Mouse (Mus musculus) lung, postnatal 25 days (tissue): ENCODE results near the gene Fam92b.
A peak's percentile ranks its signal among the peaks of the same experiment; 100 is the strongest.

Experiments
- DNase-seq: peaks from one replicate; pipeline ENCODE4 v3.0.0; 2022; ENCODE audit warnings: low spot score

Gene Fam92b

GRCm38 (mm10) chr8:120152636-120153035, 24.6 kb downstream of the Fam92b start:
- DNase-seq: peak; percentile 63

DNA sequence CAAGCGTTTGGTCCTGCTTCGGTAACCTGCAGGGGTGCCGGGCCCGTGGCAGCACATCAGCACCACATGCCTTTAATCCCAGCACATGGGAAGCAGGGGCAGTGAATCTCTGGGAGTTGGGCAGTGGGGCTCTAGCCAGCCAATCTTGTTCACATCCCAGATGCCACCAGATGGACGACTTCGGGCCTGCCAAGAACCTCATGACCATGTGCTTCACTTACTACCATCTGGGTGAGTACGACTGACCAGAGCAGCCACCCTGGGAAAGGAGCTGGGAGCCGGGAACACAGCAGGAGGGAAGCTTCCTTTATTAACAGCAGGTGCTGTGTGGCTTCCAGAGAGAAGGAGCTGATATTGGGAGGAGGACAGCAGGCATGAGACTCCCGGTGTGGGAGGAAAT, 26.1 kb downstream of the Fam92b start:
- DNase-seq: no peak

GRCm38 (mm10) chr8:120150028-120150427, 27.2 kb downstream of the Fam92b start:
- DNase-seq: no peak

DNA sequence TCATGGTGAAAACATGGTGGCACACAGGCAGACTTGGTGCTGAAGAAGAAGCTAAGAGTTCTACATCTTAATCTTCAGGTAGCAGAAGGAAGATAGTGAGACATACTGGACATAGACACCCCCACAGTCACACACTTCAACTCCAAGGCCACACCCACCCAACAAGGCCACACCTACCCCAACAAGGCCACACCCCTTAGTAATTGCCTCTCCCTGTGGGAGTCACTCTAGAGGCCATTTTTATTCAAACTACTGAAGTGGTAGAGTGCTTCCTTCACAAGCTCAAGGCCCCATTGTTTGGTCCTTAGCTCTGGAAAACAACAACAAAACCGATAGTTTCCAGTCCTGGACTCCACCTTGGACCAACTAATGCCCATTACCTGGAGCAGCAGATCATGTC, 31.2 kb downstream of the Fam92b start:
- no peak for DNase-seq

GRCm38 (mm10) chr8:120144652-120145301, 32.5 kb downstream of the Fam92b start:
- peak; percentile 85 for DNase-seq

DNA sequence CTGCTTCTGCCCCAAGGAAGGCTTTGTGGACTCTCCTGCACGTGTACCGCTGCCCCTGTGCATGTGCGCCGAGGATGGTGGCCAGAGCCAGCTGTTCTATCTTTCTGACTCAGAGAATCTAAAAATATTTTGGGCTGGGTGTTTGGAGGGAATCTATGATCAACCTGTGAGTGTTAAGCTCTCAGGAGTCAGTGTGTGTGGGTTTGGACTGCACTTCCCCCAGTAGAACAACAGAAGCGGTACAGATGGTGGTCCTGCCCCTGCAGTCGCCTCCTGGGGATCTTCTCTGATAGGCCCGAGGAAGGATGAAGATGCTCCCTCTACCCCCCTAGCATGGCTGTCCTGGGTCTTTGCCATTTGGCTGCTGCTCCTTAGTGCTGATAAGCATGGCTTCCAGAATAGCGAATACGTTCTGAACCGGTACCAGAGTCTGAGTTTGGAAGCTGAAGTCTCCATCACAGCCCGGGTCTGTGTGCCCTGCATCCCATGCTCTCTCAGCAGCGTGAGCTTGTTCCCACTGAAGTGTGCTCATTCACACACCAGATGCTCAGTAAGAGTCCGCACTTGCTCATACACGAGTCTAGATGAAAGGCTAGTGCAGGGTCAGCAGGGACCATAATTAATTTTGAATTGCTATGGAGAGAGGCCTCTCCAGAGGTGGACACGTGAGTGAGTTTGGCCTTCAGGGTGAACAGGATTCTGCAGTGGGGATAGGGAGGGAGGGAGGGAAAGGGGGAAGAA, 33.2 kb downstream of the Fam92b start:
- no peak for DNase-seq

DNA sequence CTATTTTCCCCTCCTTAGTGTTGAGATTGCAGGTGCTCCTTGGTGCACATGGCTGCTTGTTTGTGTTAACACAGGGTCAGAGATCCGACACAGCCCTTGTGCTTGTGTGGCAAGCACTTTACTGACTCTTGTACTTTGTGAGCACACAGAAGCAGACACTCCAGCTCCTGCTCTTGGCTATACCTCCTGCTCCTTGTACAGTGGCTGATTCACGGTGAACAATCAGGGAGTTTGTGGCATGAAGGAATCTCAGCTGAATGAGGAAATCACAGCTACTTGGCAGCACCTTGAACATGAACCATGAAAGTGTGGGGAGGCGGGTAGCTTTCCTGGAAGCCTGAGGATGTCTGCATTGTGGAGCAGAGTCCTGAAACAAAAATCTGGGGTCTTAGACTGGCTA, 36.5 kb downstream of the Fam92b start:
- DNase-seq: peak; percentile 66

DNA sequence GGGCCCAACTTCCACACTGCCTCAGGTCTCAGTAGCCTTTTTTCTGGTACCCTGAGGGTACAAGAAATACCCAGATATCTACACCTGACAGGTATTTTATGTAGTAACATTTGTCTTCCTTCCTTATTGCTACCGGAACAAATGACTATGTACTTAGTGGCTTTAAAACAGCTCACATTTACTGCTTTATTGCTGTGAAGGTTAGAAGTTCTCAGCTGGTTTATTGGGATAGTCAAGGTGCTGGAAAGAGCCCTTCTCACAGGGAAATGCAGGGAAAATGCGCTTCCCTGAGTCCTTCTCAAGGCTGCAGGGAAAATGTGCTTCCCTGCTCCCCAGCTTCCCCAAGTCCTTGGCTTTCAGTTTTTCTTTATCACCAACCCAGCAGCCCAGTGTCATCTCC, 38.3 kb downstream of the Fam92b start:
- no peak for DNase-seq

DNA sequence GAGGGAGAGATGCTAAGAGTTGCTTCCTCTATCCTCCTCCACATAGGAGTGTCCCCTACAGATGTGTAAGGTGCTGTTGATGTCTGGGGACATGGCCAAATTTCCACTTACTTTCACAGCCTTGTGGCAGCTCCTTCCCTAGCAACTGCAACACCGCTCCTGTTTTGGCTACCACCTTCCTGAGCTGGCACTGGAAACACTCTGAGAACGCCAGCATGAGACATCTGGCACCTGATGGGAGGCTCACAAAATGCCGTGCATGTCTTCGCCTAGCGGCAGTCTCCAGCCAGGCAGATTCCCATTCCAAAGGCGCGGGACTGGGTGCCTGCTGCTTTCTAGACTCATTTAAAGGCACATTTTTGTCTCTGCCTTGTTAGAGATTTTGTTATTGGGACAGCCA, 40.6 kb downstream of the Fam92b start:
- no peak for DNase-seq

DNA sequence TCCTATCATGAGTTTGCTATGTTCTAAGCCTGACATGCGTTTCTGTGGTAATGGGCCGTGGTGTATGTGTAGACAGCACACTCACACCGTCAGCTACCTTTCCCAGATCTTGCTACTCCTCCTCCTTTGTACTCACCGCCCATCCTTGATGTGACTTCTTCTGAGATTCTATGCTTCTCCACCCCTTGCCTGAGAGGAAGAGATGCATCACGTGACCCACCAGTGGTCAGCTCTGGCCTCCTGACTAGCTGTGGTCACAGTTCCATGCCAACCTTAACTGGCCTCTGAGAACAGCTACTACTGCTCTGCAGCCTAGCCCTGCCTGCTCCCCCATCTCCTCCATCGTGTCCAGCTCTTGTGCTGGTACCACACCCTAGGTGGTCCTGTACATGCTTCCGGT, 41.6 kb downstream of the Fam92b start:
- no peak for DNase-seq

DNA sequence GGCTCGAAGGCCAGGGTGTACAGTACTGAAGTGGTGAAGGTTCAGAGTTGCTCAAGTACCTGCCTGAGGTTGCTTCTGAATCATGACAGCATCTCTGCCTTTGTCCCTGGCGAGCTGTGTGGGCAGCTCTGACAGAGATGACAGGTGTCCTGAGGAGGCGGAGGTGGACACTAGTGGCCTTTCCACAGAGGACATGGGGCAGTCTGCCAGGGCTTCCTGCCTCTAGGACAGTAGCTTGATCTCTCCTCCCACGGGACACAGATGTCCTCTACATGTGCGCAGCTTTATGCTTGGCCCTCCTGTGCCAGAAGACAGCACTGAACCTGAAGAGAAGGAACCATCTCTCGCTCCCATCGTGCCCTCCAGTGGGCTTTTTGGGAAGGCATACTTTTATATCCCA, 44.1 kb downstream of the Fam92b start:
- no peak for DNase-seq

- DNase-seq: no peak
Measured at GRCm38 (mm10) chr8:120131158-120131557, 46.1 kb downstream of the Fam92b start.

GRCm38 (mm10) chr8:120129547-120129946, 47.7 kb downstream of the Fam92b start:
- DNase-seq: no peak

DNA sequence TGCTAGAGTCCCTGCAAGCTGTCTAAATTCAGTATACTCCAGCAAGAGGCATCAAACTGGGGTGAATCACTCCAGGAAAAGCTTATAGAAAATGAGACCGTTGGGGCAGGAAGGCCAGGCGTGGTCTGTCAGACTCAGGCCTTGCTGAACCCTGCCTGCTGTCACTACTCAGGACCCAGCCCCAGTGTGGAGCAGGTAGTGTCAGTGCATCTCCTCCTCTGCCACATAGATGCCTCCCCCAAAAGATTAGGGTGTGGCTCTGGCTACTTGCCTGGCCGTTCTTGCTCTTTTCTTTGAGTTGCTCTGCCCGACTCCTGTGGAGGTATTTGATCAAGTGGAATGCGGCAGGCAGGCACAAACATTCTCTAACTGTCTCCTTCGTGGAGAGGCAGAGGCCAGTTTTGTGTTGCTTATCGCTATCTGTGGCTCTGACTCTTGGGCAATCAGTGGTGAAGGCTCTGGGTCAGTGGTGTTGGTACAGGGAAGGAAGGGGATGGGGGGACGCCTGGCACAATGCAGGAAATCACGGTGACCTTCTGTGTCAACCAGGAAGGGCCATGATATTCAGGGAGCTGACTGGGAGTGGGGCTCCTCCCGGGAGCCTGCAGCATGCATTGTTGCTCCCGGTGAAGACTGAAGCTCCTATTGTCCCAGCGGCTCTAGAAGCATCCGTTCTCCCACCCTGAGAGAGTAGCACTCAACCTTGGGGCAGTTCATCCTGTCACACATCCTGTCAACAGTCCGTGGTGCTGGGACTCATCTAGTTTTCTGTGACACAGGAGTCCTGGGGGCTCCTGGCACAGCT, 50.7 kb downstream of the Fam92b start:
- DNase-seq: peak; percentile 66

DNA sequence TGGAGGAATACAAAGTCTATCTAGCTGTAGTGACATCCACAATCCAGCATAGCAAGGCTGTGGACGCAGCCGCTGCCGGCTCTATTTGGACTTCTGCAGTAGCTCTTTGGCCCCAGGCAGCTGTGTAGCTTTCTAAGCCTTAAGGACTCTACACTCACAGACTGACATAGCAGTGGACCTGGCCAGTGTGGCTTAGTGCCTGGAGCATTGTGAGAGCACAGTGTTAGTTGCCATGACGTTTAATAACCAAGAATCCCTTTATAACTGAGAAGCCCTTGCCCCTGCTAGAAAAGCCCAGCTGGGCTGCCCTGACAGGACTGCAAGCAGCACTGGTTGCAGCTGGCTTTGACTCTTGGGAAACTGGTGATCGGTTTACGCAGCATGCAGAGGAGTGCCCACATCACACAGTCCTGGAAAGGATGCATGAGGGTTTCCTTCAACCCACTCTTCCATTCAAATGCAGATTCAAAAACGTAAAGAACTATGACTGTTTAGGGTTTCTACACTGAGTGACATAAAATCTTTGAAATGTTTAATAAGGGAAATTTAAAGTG, 52.4 kb downstream of the Fam92b start:
- no peak for DNase-seq

DNA sequence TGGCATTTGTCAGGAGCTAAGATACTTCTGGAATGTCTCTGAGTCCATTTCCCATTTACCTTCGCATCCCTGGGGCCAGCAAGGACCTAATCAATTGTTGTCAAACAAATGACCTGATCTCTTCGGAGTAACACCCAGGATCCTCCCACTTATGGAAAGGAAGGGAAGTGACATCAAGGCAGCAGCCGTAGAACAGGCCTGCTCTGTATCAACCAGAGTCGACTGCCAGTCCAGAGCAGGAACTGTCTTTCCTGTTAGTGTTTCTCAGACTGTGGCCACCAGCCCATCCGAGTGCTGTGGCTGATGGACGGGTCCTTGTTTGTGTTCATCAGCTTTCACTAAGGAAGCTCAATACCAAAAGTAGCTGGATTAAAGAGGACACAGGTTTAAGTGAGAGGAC, 53.0 kb downstream of the Fam92b start:
- peak; percentile 57 for DNase-seq

DNA sequence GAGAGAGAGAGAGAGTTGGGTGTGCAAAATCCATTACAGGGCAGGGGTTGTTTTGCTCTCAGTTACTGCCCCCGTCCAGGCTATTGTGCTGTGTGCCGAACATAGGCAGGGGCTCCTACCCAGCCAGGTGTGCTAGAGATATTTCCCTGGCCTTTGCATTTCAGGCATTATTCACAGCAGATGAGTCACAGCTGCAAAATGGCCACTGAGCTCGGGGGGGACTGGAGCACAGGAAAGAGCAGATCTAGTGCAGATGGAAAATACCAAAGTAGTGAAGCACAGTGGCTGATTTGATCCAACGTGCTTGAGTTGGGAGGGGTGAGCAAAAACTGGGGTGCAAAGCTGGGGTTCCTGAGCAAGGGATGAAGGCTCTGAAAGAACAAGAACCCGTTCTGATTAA, 56.3 kb downstream of the Fam92b start:
- DNase-seq: no peak

- no peak for DNase-seq
Measured at GRCm38 (mm10) chr8:120119931-120120330, 57.3 kb downstream of the Fam92b start.

GRCm38 (mm10) chr8:120119429-120119828, 57.8 kb downstream of the Fam92b start:
- no peak for DNase-seq

DNA sequence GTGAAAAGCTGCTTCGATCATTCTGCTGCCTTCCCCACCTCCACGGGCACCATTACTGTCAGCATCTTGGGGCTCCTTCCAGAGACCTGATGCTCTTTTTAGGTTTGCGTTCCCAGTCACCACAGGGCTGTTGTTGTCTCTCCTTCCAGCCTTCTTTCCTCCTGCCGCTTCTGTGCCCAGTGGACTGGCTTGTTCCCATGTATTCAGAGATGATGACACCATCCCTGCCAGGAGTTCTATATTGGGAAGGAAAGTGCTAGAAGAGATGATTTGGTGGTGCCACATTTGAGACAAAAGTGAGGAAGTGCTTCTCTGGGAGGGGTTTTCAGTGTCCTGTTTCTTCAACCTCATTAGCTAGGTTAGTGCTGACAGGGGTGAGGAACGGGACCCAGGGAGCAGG, 58.4 kb downstream of the Fam92b start:
- no peak for DNase-seq

DNA sequence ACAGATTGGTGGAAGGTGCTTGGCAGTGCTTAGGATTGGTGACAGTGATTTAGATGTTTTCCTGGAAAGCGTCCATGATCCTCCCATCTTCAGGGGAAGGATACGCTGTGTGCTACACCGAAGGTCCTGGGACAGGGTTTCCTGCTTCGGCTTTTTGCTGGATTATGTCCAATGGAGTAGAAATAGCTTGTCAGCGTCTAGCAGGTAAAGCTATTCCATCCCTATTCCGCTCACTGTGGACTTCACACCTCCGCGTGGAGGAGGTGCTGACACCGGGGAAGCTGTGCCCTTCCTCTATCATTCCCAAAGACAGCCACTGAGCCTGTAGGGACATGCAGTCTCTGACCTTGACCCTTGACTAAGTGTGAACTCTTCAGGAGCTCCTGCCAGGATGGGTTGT, 59.1 kb downstream of the Fam92b start:
- DNase-seq: peak; percentile 65

DNA sequence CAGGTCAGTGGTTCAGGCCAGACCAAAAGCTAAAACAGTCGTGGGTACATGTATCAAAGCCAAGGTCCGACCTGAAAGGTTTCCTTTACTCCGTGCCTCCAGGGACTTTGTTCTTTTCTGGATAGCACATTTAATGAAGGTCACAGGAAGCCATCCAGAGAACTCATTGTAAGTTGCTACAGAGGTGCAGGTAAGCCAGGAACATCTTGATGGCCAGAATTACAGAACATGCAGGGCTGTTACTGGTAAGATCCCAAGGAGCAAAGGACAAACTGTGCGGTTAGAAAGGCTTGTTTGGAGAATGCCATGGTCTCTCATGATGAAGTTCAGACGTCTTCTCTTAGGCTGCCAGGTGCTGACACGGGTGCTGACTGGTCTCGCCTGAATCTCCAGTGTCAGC, 60.7 kb downstream of the Fam92b start:
- no peak for DNase-seq
